Mouse (Mus musculus): ENCODE results near the gene Pdzd3. TPM values are rescaled to one million over a fixed set of nuclear protein-coding genes. Genes with fewer than 3 reads are reported as not detected.

The Pdzd3 gene
- polyA plus RNA-seq, 1 experiment from 2014 or later, result not detected

- peaks cover 16% of the 10 kb centered on the region for H3K4me1 ChIP-seq (replicated peaks)
- peaks cover 5% of the 10 kb centered on the region; the same call in 1 of the 2 replicates for H3K36me3 ChIP-seq
- H3K9ac ChIP-seq, result peak within 1 kb of the TSS; percentile 91
- peaks cover 10% of the 10 kb centered on the region for H3K27me3 ChIP-seq (replicated peaks)
- peak within 1 kb of the TSS; percentile 58 for H3K4me3 ChIP-seq
- 0 out of 2 replicates have a peak, but pooled peaks cover 6% of the 10 kb centered on the region for H3K9me3 ChIP-seq (replicated peaks)
- H3K27ac ChIP-seq (ENCODE audit: poor library complexity, severe bottlenecking), result peak within 1 kb of the TSS; percentile 89
- ATAC-seq (ENCODE audit: insufficient number of reproducible peaks, low FRiP score), result 0 out of 2 replicates have a peak, but pooled peaks have one; percentile 39
- peak within 1 kb of the TSS; percentile 88 for H3K4me2 ChIP-seq
- WGBS, result 71% methylated on average over 6 of the region's 6 CpGs
Measured at GRCm38 (mm10) chr9:44268432-44268831, 17.2 kb upstream of the Pdzd3 start, which contains the start of gene Nlrx1. Nlrx1 (minus strand) TSS chr9:44268599.

GRCm38 (mm10) chr9:44268027-44268360 is 16.7 kb upstream of the Pdzd3 start:
- Histone ChIP-seq H3K4me1 (replicated peaks) (peaks cover 16% of the 10 kb centered on the region), H3K9me3 (replicated peaks) (0 out of 2 replicates have a peak, but pooled peaks cover 6% of the 10 kb centered on the region), H3K4me2 (peak overlapping the region; percentile 88), H3K27me3 (replicated peaks) (peaks cover 8% of the 10 kb centered on the region; the same call in 1 of the 2 replicates), H3K36me3 (peaks cover 7% of the 10 kb centered on the region; the same call in 1 of the 2 replicates), H3K27ac (ENCODE audit: poor library complexity, severe bottlenecking) (peak overlapping the region; percentile 89), H3K9ac (peak overlapping the region; percentile 91), H3K4me3 (peak overlapping the region; percentile 58)
- ATAC-seq (ENCODE audit: insufficient number of reproducible peaks, low FRiP score), result peak; percentile 91
- WGBS, result 5% methylated on average over 25 of the region's 28 CpGs

- Histone ChIP-seq H3K36me3 (peaks cover 11% of the 10 kb centered on the region; the same call in 1 of the 2 replicates), H3K9me3 (replicated peaks) (0 out of 2 replicates have a peak, but pooled peaks cover 6% of the 10 kb centered on the region), H3K4me2 (peak overlapping the region; percentile 88), H3K9ac (peak overlapping the region; percentile 91), H3K27me3 (replicated peaks) (peaks cover 8% of the 10 kb centered on the region; the same call in 1 of the 2 replicates), H3K4me1 (replicated peaks) (peaks cover 16% of the 10 kb centered on the region), H3K27ac (ENCODE audit: poor library complexity, severe bottlenecking) (peak overlapping the region; percentile 89), H3K4me3 (peak overlapping the region; percentile 58)
- WGBS, result 4% methylated on average over 23 of the region's 23 CpGs
- peak; percentile 13; the same call in 1 of the 2 replicates for ATAC-seq (ENCODE audit: insufficient number of reproducible peaks, low FRiP score)
Measured at GRCm38 (mm10) chr9:44267319-44268026, 16.2 kb upstream of the Pdzd3 start.

GRCm38 (mm10) chr9:44266478-44267226 is 15.4 kb upstream of the Pdzd3 start:
- Histone ChIP-seq H3K4me2 (peak overlapping the region; percentile 88; the same call in 1 of the 2 replicates), H3K36me3 (peaks cover 11% of the 10 kb centered on the region; the same call in 1 of the 2 replicates), H3K27ac (ENCODE audit: poor library complexity, severe bottlenecking) (peak overlapping the region; percentile 89), H3K9ac (peak overlapping the region; percentile 91; the same call in 1 of the 2 replicates), H3K4me3 (no peak overlapping the region), H3K27me3 (replicated peaks) (peaks cover 8% of the 10 kb centered on the region; the same call in 1 of the 2 replicates), H3K4me1 (replicated peaks) (peaks cover 16% of the 10 kb centered on the region), H3K9me3 (replicated peaks) (0 out of 2 replicates have a peak, but pooled peaks cover 6% of the 10 kb centered on the region)
- no peak for ATAC-seq (ENCODE audit: insufficient number of reproducible peaks, low FRiP score)
- WGBS, result 57% methylated on average over 8 of the region's 8 CpGs

DNA sequence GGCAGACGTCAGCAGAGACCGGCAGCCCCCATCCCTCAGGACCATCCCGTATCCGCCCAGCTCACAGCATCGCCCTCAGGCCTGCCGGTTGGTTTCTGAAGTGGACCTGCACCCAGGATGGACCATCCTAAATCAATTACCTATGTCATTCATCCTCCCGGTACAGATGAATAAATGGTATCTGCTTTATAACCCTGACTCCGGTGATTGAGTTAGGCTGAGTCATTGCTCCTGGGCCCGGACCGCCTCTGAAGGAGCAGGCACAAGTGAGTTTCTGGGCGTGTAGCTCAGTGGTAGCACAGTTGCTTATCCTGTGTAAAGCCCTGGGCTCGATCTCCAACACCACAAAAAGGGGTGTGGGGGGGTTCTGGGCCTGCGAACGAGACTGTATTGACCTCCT is 10.1 kb upstream of the Pdzd3 start:
- Histone ChIP-seq H3K4me2 (no peak overlapping the region), H3K27me3 (replicated peaks) (peaks cover 8% of the 10 kb centered on the region; the same call in 1 of the 2 replicates), H3K9me3 (replicated peaks) (no peaks in the 10 kb centered on the region), H3K4me1 (replicated peaks) (0 out of 2 replicates have a peak, but pooled peaks cover under 1% of the 10 kb centered on the region), H3K9ac (no peak overlapping the region), H3K36me3 (peaks cover 14% of the 10 kb centered on the region; the same call in 1 of the 2 replicates), H3K27ac (ENCODE audit: poor library complexity, severe bottlenecking) (no peak overlapping the region), H3K4me3 (no peak overlapping the region)
- 82% methylated on average over 14 of the region's 14 CpGs for WGBS
- no peak for ATAC-seq (ENCODE audit: insufficient number of reproducible peaks, low FRiP score)

- ATAC-seq (ENCODE audit: insufficient number of reproducible peaks, low FRiP score), result no peak
- peaks cover 15% of the 10 kb centered on the region; the same call in 1 of the 2 replicates for H3K36me3 ChIP-seq
- H3K9ac ChIP-seq, result no peak overlapping the region
- H3K4me1 ChIP-seq (replicated peaks), result peaks cover 20% of the 10 kb centered on the region
- H3K9me3 ChIP-seq (replicated peaks), result no peaks in the 10 kb centered on the region
- H3K27ac ChIP-seq (ENCODE audit: poor library complexity, severe bottlenecking), result no peak overlapping the region
- WGBS, result 83% methylated on average over 10 of the region's 10 CpGs
- no peak overlapping the region for H3K4me2 ChIP-seq
- no peak overlapping the region for H3K4me3 ChIP-seq
- H3K27me3 ChIP-seq (replicated peaks), result peaks cover 6% of the 10 kb centered on the region; the same call in 1 of the 2 replicates
Measured at GRCm38 (mm10) chr9:44259014-44259413, 7.7 kb upstream of the Pdzd3 start.

- no peaks in the 10 kb centered on the region for H3K9me3 ChIP-seq (replicated peaks)
- H3K27me3 ChIP-seq (replicated peaks), result peaks cover 8% of the 10 kb centered on the region; the same call in 1 of the 2 replicates
- H3K4me3 ChIP-seq, result no peak overlapping the region
- 78% methylated on average over 8 of the region's 8 CpGs for WGBS
- no peak overlapping the region for H3K9ac ChIP-seq
- H3K36me3 ChIP-seq, result peaks cover 4% of the 10 kb centered on the region; the same call in 1 of the 2 replicates
- no peak overlapping the region for H3K27ac ChIP-seq (ENCODE audit: poor library complexity, severe bottlenecking)
- peaks cover 20% of the 10 kb centered on the region for H3K4me1 ChIP-seq (replicated peaks)
- peak; percentile 27; the same call in 1 of the 2 replicates for ATAC-seq (ENCODE audit: insufficient number of reproducible peaks, low FRiP score)
- H3K4me2 ChIP-seq, result no peak overlapping the region
Measured at GRCm38 (mm10) chr9:44256213-44256612, 4.9 kb upstream of the Pdzd3 start.

DNA sequence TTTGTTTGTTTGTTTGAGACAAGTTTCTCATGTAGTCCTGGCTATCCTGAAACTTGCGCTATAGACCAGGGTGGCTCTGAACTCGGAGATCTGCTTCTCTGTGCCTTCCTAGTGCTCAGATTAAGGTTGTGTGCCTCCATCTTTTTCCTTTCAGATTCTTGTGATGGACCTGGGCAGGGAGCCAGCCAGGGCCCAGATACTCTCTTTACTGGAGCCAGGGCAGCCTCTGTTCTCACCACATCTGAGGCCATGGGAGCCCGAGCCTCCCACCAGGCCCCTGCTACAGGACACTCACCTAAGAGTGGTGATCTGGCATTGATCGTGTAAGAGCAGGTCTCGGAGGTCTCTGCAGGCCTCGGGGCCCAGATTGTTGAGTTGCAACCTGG is 3.9 kb upstream of the Pdzd3 start:
- no peak for ATAC-seq (ENCODE audit: insufficient number of reproducible peaks, low FRiP score)

GRCm38 (mm10) chr9:44254508-44255135 is 3.4 kb upstream of the Pdzd3 start:
- H3K27me3 ChIP-seq (replicated peaks), result peaks cover 14% of the 10 kb centered on the region
- no peak overlapping the region for H3K9ac ChIP-seq
- H3K9me3 ChIP-seq (replicated peaks), result no peaks in the 10 kb centered on the region
- H3K4me3 ChIP-seq, result no peak overlapping the region
- WGBS, result 26% methylated on average over 5 of the region's 5 CpGs
- no peak for ATAC-seq (ENCODE audit: insufficient number of reproducible peaks, low FRiP score)
- H3K4me1 ChIP-seq (replicated peaks), result peaks cover 31% of the 10 kb centered on the region
- no peak overlapping the region for H3K27ac ChIP-seq (ENCODE audit: poor library complexity, severe bottlenecking)
- H3K4me2 ChIP-seq, result no peak overlapping the region
- peaks cover 4% of the 10 kb centered on the region; the same call in 1 of the 2 replicates for H3K36me3 ChIP-seq

More for the DNA sequence above, 3.9 kb upstream of the Pdzd3 start:
- Histone ChIP-seq H3K36me3 (peaks cover 4% of the 10 kb centered on the region; the same call in 1 of the 2 replicates), H3K4me3 (no peak overlapping the region), H3K9ac (no peak overlapping the region), H3K4me1 (replicated peaks) (peaks cover 27% of the 10 kb centered on the region), H3K9me3 (replicated peaks) (no peaks in the 10 kb centered on the region), H3K27me3 (replicated peaks) (peaks cover 13% of the 10 kb centered on the region; the same call in 1 of the 2 replicates), H3K27ac (ENCODE audit: poor library complexity, severe bottlenecking) (no peak overlapping the region), H3K4me2 (no peak overlapping the region)
- 47% methylated on average over 6 of the region's 6 CpGs for WGBS

- Histone ChIP-seq H3K9ac (no peak overlapping the region), H3K27me3 (replicated peaks) (peaks cover 22% of the 10 kb centered on the region), H3K4me2 (no peak overlapping the region), H3K4me3 (no peak overlapping the region), H3K9me3 (replicated peaks) (no peaks in the 10 kb centered on the region), H3K36me3 (peaks cover 4% of the 10 kb centered on the region; the same call in 1 of the 2 replicates), H3K4me1 (replicated peaks) (peaks cover 34% of the 10 kb centered on the region), H3K27ac (ENCODE audit: poor library complexity, severe bottlenecking) (no peak overlapping the region)
- ATAC-seq (ENCODE audit: insufficient number of reproducible peaks, low FRiP score), result no peak
- WGBS, result 80% methylated on average over 6 of the region's 6 CpGs
Measured at GRCm38 (mm10) chr9:44253441-44253840, 2.2 kb upstream of the Pdzd3 start.
